Mouse (Mus musculus): ENCODE data around the gene Ube2c. TPM values are rescaled to one million over a fixed set of nuclear protein-coding genes. Genes with fewer than 3 reads are reported as not detected.

Ube2c gene
- total and polyA plus RNA-seq, 3 experiments, result 177 to 365 (median 257) TPM

DNA sequence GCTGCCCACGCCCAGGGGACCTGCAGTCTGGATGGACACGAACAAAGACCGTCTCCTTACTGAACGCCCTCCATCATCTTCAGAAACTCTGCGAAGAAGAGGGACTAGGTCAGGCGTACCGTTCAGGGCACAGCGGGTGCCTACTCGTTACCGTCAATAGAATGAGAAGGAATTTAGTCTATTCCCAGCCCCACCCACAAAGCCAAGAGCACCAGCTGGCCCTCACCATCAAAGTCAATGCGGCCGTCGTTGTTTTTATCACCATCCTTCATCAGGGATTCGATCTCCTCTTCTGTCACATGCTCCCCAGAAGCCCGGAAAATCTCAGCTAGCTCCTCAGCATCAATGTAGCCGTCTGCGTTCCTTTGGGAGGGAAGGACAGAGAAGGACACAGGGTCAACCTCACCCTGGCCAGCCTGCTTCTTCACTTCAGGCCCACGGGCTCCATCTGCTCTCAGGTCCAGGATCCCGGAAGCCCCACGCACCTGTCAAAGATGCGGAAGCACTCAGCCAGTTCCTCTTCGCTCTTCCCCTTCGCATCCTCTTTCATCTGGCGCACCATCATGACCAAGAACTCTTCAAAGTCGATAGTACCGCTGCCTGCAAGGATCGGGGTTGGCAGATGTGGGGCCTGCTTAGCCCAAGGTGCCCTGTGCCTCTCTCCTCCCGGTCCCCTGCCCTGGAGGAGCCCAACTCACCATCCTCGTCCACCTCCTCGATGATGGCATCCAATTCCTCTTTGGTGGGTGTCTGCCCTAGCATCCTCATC, 7.7 kb downstream of the Ube2c start:
- H3K27ac ChIP-seq (ENCODE audit: control insufficient read depth, low read depth, low read length), result no peak overlapping the region
- no peak for DNase-seq (ENCODE audit: low read depth, low spot score)
- H3K4me3 ChIP-seq (ENCODE audit: control insufficient read depth in 1 of 2, insufficient read depth in 1 of 2, low read depth in 2 of 2, low read length in 2 of 2), result no peak overlapping the region
- TF ChIP-seq E2F4 (IDR thresholded peaks at IDR 0.05; ENCODE audit: borderline replicate concordance, low read depth, low read length) (no peak), CHD1 (IDR thresholded peaks at IDR 0.05; ENCODE audit: low read depth, low read length) (no peak), ZC3H11A (IDR thresholded peaks at IDR 0.05; ENCODE audit: low read depth, low read length) (no peak), KAT2A (conservative IDR thresholded peaks at IDR 0.05; ENCODE audit: low read depth, low read length) (no peak), MAX (IDR thresholded peaks at IDR 0.05; ENCODE audit: low read length) (no peak), CTCF (IDR thresholded peaks at IDR 0.05 in 2 of 3, conservative IDR thresholded peaks at IDR 0.05 in 1 of 3; ENCODE audit: control insufficient read depth in 1 of 3, insufficient read depth in 1 of 3, low read depth in 2 of 3, low read length in 3 of 3, poor library complexity in 1 of 3, severe bottlenecking in 1 of 3) (no peak), ETS1 (IDR thresholded peaks at IDR 0.05; ENCODE audit: low read depth, low read length) (no peak), GABPA (IDR thresholded peaks at IDR 0.05; ENCODE audit: low read depth, low read length) (no peak), BHLHE40 (IDR thresholded peaks at IDR 0.05; ENCODE audit: borderline replicate concordance, low read depth, low read length) (no peak), MYB (IDR thresholded peaks at IDR 0.05; ENCODE audit: low read depth, low read length) (no peak), RAD21 (IDR thresholded peaks at IDR 0.05; ENCODE audit: low read depth, low read length) (no peak), MYC (IDR thresholded peaks at IDR 0.05; ENCODE audit: low read depth, low read length) (no peak), TBP (IDR thresholded peaks at IDR 0.05; ENCODE audit: low read depth, low read length) (no peak), MAFK (IDR thresholded peaks at IDR 0.05; ENCODE audit: borderline replicate concordance, low read depth, low read length) (no peak), POLR2A (IDR thresholded peaks at IDR 0.05; ENCODE audit: control insufficient read depth in 1 of 2, insufficient read depth in 1 of 2, low read depth in 1 of 2, low read length in 2 of 2, poor library complexity in 1 of 2) (no peak), CHD2 (IDR thresholded peaks at IDR 0.05; ENCODE audit: low read length) (no peak), JUND (IDR thresholded peaks at IDR 0.05; ENCODE audit: low read depth, low read length) (no peak)
- no peaks in the 10 kb centered on the region for H3K27me3 ChIP-seq (ENCODE audit: control insufficient read depth in 1 of 2, insufficient read depth in 2 of 2, low read length in 2 of 2)
- no peaks in the 10 kb centered on the region for H3K9me3 ChIP-seq (replicated peaks; ENCODE audit: insufficient read depth, low read length)
- peaks cover 0 to 10% of the 10 kb centered on the region in 2 experiments; a peak in 2 of 4 replicates for H3K36me3 ChIP-seq (ENCODE audit: control insufficient read depth in 1 of 2, insufficient read depth in 2 of 2, low read length in 2 of 2)
- no peak overlapping the region for H3K9ac ChIP-seq (ENCODE audit: control insufficient read depth, low read depth, low read length, poor library complexity, severe bottlenecking)
- H3K79me2 ChIP-seq (ENCODE audit: control insufficient read depth, insufficient read depth, low read length, poor library complexity), result no peaks in the 10 kb centered on the region
- H3K4me1 ChIP-seq (ENCODE audit: control insufficient read depth in 1 of 2, insufficient read depth in 2 of 2, low read length in 2 of 2), result peaks cover 0 to 11% of the 10 kb centered on the region in 2 experiments; a peak in 3 of 4 replicates

DNA sequence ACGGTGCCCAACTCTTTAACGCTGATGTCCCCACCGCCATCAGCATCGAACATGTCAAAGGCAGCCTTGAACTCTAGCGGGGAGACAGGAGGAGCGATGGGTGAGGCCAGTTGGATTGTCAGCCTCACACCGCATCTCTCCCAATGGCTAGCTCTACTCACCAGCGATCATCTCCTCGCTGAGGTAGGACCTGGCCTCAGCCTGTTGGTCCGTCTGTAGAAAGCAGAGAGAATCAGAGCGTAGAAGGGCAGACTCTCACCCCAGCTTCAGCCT, 8.3 kb downstream of the Ube2c start:
- peaks cover 0 to 5% of the 10 kb centered on the region in 2 experiments; a peak in 2 of 4 replicates for H3K36me3 ChIP-seq (ENCODE audit: control insufficient read depth in 1 of 2, insufficient read depth in 2 of 2, low read length in 2 of 2)
- H3K9me3 ChIP-seq (replicated peaks; ENCODE audit: insufficient read depth, low read length), result no peaks in the 10 kb centered on the region
- H3K27ac ChIP-seq (ENCODE audit: control insufficient read depth, low read depth, low read length), result no peak overlapping the region
- H3K4me3 ChIP-seq (ENCODE audit: control insufficient read depth in 1 of 2, insufficient read depth in 1 of 2, low read depth in 2 of 2, low read length in 2 of 2), result no peak overlapping the region
- H3K9ac ChIP-seq (ENCODE audit: control insufficient read depth, low read depth, low read length, poor library complexity, severe bottlenecking), result no peak overlapping the region
- TF ChIP-seq RAD21 (IDR thresholded peaks at IDR 0.05; ENCODE audit: low read depth, low read length) (no peak), ZNF384 (IDR thresholded peaks at IDR 0.05; ENCODE audit: low read depth, low read length) (no peak), POLR2AphosphoS5 (IDR thresholded peaks at IDR 0.05; ENCODE audit: borderline replicate concordance, low read depth, low read length) (no peak), TAL1 (IDR thresholded peaks at IDR 0.05; ENCODE audit: low read length) (no peak), GABPA (IDR thresholded peaks at IDR 0.05; ENCODE audit: low read depth, low read length) (no peak), MAZ (IDR thresholded peaks at IDR 0.05; ENCODE audit: low read depth, low read length) (no peak), E2F4 (IDR thresholded peaks at IDR 0.05; ENCODE audit: borderline replicate concordance, low read depth, low read length) (no peak), MAX (IDR thresholded peaks at IDR 0.05; ENCODE audit: low read length) (no peak), POLR2A (IDR thresholded peaks at IDR 0.05; ENCODE audit: control insufficient read depth in 1 of 2, insufficient read depth in 1 of 2, low read depth in 1 of 2, low read length in 2 of 2, poor library complexity in 1 of 2) (no peak), CTCF (IDR thresholded peaks at IDR 0.05 in 2 of 3, conservative IDR thresholded peaks at IDR 0.05 in 1 of 3; ENCODE audit: control insufficient read depth in 1 of 3, insufficient read depth in 1 of 3, low read depth in 2 of 3, low read length in 3 of 3, poor library complexity in 1 of 3, severe bottlenecking in 1 of 3) (no peak), NELFE (IDR thresholded peaks at IDR 0.05; ENCODE audit: low read depth, low read length) (no peak), USF2 (IDR thresholded peaks at IDR 0.05; ENCODE audit: borderline replicate concordance in 1 of 2, insufficient read depth in 1 of 2, low read depth in 1 of 2, low read length in 2 of 2) (no peak)
- no peak for DNase-seq (ENCODE audit: low read depth, low spot score)
- H3K4me1 ChIP-seq (ENCODE audit: control insufficient read depth in 1 of 2, insufficient read depth in 2 of 2, low read length in 2 of 2), result peaks cover 0 to 9% of the 10 kb centered on the region in 2 experiments; a peak in 3 of 4 replicates
- no peaks in the 10 kb centered on the region for H3K27me3 ChIP-seq (ENCODE audit: control insufficient read depth in 1 of 2, insufficient read depth in 2 of 2, low read length in 2 of 2)
- H3K79me2 ChIP-seq (ENCODE audit: control insufficient read depth, insufficient read depth, low read length, poor library complexity), result no peaks in the 10 kb centered on the region

All from MEL (cell line).